Mouse (Mus musculus): ENCODE results near the gene P4ha2.

Gene P4ha2

GRCm38 (mm10) chr11:54107239-54107638 is 7.3 kb downstream of the P4ha2 start:
- no peak for DNase-seq (ENCODE audit: low spot score in 2 of 2)

GRCm38 (mm10) chr11:54108131-54108530 is 8.2 kb downstream of the P4ha2 start:
- DNase-seq (ENCODE audit: low spot score in 2 of 2): no peak

- no peak for DNase-seq (ENCODE audit: low spot score in 2 of 2)
Observed at GRCm38 (mm10) chr11:54108894-54109293, 9.0 kb downstream of the P4ha2 start.

DNA sequence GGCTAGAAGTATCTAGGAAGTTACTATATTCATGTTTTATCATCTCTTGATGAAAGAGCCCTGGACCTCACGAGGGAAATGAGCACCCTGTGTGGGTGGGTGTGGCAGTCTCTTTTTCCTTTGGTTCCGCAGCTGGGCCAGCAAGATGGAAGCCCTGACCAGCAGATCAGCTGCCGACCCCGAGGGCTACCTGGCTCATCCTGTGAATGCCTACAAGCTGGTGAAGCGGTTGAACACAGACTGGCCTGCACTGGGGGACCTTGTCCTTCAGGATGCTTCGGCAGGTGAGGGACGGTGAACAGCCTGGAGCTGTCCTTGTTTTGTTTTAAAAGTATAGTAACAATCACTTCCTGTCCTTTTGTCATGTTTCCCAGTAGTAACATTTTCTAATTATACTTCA is 11.4 kb downstream of the P4ha2 start:
- DNase-seq (ENCODE audit: low spot score in 2 of 2): no peak

DNA sequence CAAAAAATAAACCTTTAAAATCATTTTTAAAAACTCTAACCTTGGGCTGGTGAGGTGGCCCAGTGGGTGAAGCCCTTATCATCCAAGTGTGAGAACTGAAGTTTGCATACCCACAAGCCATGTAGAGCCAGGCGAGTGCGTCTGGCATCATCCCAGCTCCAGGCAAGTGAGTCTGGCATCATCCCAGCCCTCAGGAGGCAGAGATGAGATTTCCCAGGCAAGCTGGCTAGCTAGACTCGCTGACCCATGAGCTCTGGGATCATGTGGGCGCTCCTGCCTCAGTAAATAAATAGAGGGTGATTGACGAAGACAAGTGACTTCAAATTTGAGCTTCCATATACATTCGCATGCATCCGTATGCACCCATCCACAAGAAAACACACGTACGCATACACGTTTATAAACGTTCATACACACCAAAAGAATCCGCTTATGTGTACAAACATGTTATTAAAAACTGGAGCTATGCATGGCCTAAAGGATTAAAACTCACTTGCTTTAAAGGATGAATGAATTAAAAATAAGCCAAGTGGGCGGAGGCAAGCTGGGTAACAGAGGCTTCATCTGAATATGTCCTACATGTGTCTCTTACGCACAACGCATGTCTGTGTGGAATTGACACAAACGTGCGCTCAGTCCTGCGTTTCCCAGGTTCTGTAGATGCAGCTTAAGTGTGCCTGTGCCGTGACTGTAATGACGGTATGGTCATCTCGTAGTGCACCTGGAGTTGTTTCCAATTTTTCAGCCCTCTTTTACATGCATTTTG is 12.3 kb downstream of the P4ha2 start:
- DNase-seq (ENCODE audit: low spot score in 2 of 2): peak in 1 of 2 experiments; percentile 43

DNA sequence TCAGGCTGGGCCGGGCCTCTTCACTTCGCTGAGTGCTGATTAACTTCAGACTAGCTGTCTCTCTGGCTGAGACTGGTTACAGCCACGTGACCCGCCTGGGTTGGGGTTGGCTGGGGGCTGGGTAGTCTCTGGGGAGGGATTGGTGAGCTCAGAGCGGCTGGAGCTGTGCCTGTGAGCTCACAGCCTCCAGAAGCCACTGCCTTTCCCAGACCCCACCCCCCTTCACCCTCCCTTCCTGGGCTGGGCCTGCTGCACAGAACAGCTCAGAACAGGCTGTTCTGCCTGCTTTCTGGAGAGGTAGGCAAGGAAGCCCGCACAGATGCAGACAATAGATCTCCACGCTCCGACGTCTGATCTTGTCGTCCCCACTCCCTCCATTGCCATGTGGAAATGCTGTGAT is 13.0 kb downstream of the P4ha2 start:
- DNase-seq (ENCODE audit: low spot score in 2 of 2): peak; percentile 87 to 93

GRCm38 (mm10) chr11:54113352-54113751 is 13.5 kb downstream of the P4ha2 start:
- DNase-seq (ENCODE audit: low spot score in 2 of 2): no peak

DNA sequence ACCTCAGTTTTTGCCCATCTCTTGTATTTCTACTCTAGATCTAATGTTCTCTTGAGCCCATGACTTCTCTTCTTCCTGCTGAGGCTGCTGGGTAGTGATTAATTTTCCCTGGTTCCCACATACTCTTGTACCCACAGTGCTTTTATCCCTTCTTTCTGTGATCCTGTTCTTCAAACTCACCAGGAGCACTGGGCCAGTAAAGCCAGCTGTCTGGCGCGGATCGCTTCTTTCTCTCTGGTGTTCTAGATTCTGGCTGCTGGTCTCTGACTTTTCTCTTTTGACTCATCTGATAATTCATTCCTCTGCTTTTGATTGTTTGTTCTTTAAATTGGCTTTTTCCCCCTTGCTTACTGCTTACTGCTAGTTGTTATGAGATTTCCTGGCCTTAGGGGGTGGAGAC is 14.9 kb downstream of the P4ha2 start:
- DNase-seq (ENCODE audit: low spot score in 2 of 2): no peak

DNA sequence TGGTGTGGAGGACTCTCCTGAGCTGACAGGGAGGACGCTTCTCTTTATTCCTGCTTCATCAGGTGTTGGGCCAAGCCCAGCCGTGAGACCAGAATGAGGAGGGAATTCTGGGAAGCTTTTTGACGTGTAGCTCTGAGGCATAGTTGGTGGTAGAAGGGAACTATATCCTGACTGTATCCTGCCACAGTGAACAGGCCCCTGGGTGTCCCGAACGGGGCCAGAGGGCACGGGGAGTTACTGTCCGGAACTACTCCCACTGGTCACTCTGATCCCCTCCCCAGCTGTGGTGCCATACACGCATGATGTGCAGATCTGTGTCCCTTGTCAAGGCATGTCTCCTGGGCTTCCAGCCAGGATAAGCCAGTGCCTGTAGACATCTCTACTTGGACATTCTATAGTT is 15.4 kb downstream of the P4ha2 start:
- DNase-seq (ENCODE audit: low spot score in 2 of 2): no peak

DNA sequence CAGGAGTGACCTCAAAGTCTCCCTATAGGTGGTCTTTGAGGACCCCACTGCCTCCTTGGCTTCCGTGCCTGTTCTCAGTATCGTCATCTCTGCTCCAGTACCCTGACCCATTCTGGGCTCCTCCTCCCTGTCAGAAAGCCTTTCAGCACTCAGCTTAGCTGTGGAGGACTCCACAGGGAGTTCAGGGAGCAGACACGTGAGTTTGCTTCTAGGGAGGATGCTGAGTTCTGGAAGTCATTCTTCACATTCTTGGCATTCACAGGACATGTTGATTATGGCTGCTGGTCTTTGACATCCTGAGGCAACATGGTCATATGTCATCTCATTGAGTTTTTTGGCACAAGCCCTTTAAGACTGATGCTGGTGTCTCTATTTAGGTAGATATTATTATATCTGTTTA is 16.0 kb downstream of the P4ha2 start:
- DNase-seq (ENCODE audit: low spot score in 2 of 2): no peak

DNA sequence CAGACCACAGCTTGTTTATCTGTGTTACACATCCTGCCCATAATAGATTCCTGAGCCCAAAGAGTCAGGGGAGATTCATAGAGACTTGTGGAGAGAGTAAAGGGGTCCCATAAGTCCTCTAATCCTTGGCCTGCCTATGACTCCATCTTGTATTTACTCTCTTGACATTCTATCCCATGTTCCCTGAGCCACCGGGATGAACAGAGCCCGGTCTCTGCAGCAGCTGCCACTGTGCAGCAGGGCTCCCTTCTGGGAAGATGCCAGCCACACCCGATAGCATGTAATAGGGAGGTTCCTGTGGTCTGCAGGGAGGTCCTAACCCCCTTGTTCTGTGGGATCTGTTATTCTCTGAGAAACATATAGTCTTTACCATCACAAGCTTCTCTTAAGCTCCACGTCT is 16.5 kb downstream of the P4ha2 start:
- DNase-seq (ENCODE audit: low spot score in 2 of 2): no peak

DNA sequence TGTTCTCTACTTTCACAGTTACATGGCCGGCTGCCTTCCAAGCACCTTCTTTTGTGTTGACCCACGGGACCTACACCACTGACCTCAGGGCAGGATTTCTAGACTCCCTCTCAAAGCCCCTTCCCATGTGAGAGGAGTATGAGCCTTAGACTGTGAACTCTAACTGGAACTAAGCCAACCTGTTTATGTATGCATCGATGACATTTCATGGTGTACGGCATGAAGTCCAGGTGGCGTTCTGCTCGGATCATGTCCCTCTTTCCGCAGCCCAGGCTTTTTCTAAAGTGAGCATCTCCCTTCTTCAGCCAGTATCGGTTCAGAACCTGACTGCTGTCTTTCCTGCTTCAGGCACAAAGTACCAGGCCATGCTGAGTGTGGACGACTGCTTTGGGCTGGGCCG is 17.2 kb downstream of the P4ha2 start:
- no peak for DNase-seq (ENCODE audit: low spot score in 2 of 2)

- no peak for DNase-seq (ENCODE audit: low spot score in 2 of 2)
Observed at GRCm38 (mm10) chr11:54119126-54119525, 19.2 kb downstream of the P4ha2 start.

- DNase-seq (ENCODE audit: low spot score in 2 of 2): no peak
Observed at GRCm38 (mm10) chr11:54119740-54120360, 20.0 kb downstream of the P4ha2 start.

- DNase-seq (ENCODE audit: low spot score in 2 of 2): peak; percentile 54 to 63
Observed at GRCm38 (mm10) chr11:54122416-54123264, 22.7 kb downstream of the P4ha2 start.

DNA sequence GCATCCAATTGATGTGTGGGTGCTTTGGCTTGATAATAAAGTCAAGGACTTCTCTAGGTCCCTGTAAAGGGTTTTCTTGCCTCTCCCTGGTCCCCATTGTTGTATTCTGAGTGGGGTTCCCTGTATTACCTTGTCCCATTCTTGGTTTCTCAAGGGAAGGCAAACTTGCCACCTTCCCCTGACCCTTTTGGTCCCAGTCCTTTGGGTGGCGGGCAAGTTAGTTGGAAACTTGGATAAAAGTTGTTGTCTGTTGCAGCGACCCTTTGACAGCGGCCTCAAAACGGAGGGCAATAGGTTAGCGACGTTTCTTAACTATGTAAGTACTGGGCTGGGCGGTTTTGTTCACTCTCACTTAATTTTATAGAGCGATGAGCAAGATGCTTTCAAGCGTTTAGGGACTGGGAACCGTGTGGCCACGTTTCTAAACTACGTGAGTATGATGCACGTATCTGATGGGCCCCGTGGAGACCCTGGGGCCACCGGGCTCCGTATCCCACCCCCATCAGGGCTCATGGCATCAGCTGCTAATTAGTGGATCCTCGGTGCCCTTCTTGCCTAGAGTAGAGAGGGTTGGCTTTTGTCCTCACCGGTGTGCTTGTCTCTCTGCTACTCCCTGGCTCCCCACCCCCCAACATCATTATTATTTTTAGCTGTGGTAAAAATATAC is 26.2 kb downstream of the P4ha2 start:
- no peak for DNase-seq (ENCODE audit: low spot score in 2 of 2)

DNA sequence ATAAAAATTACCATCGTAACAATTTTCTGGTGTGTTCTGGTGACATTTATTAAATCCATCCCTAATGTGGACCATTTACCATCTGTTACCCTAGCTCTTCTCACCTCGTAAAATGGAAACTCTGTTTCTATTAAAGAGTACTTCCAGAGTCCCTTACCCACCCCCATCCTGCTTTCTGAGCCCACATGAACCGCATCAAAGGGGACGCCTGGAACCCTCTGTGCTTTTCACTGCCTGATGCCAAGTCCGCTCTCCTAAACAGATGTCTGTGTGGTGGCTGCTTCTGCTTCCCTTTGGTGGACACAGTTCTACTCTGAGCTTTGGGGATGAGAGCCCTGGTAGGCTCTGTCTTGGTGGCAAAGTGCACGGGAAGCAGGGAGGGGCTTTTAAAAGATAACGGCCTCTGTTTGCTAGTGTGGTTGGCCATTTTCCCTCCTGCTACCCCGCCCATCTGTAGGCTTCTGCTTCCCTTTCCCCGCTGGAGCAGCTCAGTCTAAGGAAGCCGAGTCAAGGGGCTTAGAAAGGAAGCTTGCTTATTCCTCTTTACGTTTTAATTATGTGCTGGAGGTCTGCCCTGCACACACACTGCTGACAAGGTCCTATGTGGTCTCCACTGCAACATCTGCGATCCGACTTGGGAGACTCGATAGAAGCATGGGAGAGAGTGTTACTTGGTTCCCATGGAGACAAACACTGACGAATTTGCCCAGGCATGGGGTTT is 26.9 kb downstream of the P4ha2 start:
- DNase-seq (ENCODE audit: low spot score in 2 of 2): no peak

- no peak for DNase-seq (ENCODE audit: low spot score in 2 of 2)
Observed at GRCm38 (mm10) chr11:54127397-54127796, 27.5 kb downstream of the P4ha2 start.

DNA sequence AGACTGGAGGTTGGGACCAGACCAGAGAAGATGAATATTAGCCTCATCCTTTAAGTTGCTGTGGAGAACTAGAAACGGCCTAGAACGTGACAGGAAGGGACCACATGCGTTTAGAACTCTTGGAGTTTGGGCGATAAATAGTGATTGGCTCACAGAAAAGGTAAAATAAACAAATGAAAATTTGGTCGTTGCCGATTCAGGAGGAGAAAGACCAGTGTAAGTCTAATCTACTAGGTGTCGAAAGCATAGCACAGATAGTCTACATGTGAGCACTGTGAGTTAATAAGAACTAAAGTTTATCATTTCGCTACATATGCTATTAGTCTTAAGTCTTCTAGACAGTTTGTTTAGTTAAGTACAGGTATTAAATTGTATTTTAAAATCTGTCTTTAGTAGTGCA is 30.1 kb downstream of the P4ha2 start:
- no peak for DNase-seq (ENCODE audit: low spot score in 2 of 2)

- DNase-seq (ENCODE audit: low spot score in 2 of 2): no peak
Observed at GRCm38 (mm10) chr11:54130721-54131120, 30.8 kb downstream of the P4ha2 start.

DNA sequence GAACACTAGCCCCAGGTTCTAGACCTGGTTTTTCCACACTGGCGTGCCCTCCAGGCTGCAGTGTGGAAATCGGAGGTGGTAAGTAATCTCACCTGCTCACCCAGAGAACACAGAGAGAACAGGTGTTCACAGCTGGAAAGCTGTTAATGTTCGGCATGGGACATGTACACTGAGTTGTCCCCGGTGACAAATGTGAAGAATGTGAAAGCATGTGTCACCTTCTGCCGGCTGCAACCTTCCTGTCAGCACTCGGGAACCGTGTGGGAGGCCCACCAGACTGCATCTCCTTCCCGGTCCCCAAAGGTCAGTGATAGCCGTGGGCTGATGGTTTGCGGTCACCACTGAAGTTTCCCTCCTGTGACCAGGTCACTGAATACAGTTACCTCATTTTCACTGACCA is 32.4 kb downstream of the P4ha2 start:
- DNase-seq (ENCODE audit: low spot score in 2 of 2): no peak
